Mouse (Mus musculus): ENCODE results near the gene Tnk1.

Gene Tnk1

DNA sequence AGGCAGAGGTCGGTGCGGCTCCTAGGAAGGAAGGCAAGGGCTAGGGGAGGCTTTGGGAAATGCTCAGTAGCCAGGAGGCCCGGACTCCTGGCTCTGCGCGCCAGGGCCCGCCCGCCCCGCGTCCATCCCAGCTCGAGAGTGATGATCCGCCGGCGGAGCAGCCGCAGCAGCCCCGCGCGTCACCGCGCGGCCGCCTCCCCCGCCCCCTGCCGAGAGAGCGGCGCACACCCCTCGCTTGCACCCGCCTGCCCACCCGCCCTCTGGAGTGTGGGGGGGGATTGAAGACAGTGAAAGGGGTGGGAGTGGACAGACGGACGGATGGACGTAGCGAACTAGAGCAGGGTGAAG lies 21.0 kb downstream of the Tnk1 start, which contains the start of gene Nlgn2:
TSS of gene Nlgn2 (minus strand) at position 181 of the 348 bp plus-strand sequence.
- DNase-seq, result no peak

DNA sequence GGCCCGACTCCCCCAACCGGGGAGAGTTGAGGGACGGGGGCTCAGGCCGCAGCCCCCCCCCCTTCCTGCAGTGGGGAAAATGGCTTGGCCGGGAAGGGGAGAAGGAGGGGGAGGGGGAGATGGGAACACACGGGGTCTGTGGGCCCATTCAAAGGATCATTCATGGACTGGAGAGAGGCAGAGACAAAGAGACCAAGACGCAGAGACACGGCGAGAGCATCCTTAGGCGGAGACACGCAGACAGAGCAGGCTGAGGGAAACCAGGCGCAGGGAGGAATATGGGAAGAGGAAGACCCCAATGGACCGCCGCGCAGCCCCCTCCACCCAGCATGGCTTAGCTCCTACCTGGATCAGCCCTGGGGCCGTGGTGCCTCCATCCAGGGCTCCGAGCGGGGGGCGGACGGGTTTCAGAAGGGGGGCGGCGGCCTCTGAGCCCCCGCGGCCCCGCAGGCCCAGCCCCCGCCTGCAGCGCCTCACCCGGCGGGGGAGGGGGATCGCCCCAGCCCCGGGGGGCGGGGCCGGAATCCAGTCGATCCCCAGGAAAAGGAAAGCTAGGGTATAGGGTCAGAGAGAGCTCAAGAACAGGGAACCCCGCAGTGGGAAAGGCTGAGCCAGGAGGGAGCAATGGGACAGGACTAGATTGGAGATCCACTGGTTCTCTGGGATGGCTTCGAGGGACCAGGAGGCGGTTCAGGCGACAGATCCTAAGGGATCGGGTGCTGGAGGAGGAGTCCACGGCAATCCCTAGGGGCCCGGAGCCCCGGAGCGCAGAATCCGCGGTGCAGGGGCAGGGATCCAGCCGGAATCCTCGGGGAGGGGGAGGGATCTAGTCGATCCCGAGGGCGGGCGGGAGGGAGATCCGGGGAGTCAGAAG lies 21.6 kb downstream of the Tnk1 start:
- DNase-seq, result no peak

DNA sequence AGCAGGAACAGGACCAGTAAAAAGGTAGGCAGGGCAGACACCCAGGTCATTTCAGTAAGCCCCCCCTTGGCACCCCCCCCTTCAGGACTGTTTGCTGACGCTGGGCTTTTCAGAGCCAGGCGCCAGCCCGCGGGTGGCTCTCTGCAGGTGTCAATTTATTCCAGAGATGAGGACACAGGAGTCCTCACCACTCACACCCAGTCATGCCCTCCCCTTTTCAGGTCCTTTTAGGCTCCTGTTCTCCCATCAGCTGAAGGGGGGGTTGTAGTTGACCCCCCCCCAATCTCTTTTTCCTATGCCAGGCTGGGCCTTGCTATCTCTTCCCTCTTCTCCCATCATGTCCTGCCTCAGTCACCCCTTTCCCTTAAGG lies 22.6 kb downstream of the Tnk1 start:
- DNase-seq, result no peak

DNA sequence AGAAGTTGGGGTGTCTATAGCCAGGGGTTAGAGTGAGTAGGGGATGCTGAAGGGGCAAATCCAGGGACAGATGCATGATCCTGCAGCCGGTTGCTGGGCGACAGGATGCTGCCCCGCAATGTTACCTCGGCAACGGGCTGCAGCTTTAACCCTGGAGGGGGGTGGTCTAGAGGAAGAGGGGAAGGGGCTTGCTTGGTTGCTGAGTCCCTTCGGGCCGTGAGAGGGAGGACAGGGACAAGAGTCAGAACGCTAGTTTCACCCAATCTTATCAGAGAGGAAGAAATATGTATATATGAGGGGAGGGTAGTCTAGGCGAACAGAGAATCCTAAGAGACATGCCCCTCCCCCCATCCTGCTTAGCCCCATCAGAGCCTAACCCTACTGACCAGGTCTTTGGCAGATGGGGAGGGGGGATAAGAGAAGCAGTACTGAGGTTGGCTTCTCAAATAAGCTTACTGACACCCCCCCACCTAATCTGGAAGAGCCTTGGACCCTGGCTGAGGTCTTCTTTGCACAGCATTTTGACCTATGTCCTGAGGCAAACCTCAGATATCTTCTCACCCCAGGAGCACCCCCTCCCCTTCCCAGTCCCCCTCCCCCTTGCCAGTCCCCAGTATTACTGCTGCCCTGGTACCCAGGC lies 23.1 kb downstream of the Tnk1 start:
- DNase-seq, result no peak

DNA sequence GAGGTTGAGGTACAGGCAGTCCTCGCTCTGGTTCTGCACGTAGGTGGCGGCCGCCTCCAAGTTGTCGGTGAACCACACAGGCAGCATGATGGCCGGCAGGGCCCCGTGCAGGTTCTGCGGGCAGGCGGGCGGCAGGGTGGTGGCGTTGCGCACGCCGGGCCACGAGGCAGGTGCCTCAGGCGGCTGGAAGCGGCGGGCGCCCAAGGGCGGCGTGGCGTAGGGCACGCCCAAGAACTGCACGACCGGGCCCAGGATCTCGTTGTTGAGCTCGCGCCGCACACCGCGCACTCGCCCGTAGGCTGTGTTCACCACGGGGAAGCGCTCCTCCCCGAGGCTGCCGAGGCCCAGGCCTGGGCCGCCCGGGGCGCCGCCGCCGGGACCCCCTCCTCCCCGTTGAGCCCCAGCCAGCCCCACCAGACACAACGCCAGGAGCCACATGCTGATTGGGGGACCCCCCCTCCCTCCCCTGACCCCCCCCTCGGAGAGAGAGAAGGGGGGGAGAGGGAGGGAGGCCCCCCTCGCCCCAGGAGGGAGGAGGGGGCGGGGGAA lies 24.5 kb downstream of the Tnk1 start:
- DNase-seq, result no peak

DNA sequence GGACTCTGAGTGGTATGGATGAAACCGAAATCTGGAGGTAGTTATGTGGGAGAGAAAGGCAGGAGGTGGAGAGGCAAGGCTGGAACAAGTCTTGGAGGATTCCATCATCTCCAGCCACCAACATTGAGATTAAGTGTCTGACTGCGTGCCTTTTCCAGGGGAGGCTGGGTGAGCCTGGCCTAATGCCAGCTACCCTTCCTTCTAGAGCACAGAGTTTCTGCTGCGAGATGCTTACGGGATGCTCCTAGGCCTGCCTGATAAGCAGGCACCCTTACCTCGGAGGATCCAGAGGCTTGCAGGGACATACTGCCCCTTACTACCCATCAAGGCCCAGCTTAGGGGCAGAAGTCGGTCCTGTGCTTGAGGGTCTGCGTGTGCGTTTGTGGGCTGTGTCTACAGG lies 25.0 kb downstream of the Tnk1 start:
- no peak for DNase-seq

DNA sequence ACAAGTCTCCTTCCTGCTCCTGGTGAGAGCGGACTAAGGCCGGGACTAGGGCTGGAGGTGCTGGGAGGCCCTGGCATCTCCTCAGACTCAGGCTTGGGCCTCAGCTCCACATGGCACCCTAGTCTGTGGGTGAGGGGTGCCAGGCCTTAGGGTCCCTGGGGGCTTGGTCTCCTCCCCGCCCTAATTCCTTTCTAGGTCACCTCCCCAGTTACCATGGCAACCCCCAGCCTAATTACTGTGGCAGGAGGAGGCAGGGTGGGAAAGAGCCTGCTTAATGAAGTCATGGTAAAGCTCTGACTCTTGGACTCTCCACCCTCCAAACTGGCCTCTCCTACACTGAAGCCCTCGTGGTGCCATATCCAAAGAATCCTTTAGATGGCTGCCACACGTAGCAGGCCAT lies 29.7 kb downstream of the Tnk1 start:
- DNase-seq, result no peak

DNA sequence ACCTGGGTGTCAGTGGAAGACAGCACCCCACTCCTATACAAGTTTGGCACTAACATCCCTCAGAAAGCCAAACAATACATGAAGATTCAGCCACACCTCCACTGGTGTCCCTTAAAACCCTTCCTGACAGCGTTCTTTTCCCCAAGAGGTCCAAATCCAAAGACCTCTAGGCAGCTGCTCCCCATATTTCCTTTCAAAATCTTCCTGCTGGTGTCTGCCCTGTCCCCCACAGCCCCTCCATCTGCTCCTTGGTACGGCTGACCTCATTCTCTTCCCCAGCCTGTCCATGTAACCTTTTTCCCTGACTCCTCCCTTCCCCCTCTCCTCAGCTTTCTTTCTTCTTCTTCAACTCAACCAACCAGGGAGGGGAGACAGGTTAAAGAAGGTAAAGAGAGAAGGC lies 35.1 kb downstream of the Tnk1 start:
- no peak for DNase-seq

DNA sequence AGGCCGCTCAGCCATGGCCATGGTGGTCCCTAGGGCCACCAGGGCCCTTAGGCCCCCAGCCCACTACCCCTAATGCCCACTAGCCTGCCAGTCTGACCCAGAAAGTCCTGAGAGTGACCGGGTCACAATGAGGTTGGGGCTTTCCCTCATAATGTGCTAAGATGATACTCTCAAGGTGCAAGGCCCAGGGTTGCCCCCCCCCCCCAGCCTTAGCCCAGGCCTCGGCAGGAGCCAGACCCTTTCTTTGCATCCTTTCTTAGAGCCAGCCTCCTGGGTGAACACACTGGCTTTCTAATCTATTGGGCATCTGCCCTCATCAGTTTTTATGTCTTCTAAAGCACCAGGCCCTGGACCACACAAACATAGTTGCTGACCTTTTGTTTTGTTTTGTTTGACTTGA lies 36.5 kb downstream of the Tnk1 start, which contains the start of gene Spem1:
TSS of gene Spem1 (minus strand) at position 101 of the 400 bp plus-strand sequence.
- no peak for DNase-seq

DNA sequence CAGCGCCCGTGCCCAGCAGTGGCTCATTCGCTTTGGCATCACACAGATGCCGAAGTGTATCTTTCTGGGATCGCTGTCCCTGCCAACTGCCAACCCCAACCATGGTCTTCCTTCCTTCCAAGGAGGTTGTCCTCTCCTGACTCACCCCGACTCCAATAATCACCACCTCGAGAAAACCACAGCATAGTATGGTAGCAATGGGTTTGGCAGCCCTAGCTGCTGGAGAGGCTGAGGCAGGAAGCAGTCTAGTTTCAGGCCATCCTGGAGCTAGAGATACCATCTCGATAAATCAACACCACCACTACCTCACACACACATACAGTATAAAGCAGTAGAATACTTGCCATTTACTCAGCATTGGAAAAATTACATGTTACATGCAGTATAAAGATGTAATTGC lies 39.7 kb downstream of the Tnk1 start:
- no peak for DNase-seq

DNA sequence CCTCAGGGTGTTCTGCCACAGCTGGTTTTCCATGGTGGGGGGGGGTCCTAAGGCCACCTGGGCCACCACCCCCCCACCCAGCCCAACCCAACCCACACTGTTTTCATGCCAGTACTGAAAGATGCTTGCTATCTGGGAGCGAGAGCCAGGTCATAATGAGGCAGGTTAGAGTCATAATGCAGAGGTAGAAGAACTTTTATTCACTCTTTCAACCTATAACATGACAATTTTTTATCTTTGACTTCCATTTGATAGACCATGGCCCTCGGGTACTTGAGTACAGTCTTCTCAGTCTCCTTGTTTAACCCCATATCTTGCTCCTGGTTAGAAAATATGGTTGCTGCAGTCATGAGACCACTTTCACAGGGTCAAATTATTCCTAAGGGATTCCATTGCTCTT lies 40.2 kb downstream of the Tnk1 start, which contains the start of gene Spem2:
TSS of gene Spem2 (minus strand) at position 101 of the 400 bp plus-strand sequence.
- DNase-seq, result no peak

DNA sequence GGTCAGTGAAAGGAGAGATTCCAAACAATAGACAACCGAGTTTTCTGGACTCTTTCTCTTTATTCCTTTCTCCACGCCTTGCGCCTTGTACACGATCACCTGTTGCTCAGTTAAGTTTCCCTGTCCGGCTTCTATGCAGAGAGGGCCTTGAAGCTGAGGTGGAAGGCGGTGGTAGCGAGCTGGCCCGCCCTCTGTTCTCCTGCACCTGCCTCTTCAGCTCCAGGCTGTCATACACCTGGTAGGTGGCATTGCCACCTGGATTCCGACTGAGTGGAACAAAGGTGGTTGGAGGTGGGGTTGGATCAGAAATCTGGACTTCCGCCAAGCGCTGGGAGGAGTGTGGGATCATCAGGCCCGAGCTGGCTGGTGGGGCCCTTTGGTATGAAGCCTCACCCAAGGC lies 42.0 kb downstream of the Tnk1 start:
- no peak for DNase-seq

DNA sequence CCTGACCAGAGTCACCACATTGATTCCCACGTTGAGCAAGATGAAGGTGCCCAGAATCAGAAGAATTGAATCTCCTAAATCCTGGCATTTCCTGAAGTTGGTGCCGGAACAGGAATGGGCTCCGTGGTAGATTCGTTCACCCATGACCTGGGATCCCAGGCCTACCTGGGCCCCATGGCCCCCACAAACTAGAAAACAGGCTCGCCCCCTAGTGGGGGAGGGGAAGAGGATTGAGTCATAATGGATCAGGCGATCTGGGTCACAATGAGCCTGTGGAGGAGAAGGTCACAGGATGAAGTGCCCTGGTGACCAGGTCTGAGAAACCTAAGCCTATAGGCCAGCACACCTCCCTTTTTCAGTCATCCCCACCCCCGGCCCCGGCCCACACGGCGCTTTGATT lies 43.4 kb downstream of the Tnk1 start, which contains the start of gene Gm39566:
TSS of gene Gm39566 (minus strand) at position 144 of the 400 bp plus-strand sequence.
- DNase-seq, result no peak

DNA sequence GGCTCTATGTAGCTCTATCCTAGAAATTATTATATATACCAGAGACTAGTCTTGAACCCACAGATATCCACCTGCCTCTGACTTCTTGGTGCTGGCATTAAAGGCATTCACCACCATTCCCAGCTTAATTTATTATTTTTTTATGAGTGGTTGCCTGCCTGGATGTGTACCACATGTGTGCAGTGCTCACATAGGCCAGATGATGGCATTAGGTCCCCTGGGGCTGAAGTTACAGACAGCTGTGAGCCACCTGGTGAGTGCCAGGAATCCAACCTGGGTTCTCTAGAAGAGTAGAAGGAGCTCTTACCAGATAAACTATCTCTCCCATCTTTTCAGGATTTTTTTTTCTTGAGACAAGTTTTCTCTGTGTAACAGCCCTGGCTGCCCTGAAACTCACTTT lies 48.2 kb downstream of the Tnk1 start:
- no peak for DNase-seq

DNA sequence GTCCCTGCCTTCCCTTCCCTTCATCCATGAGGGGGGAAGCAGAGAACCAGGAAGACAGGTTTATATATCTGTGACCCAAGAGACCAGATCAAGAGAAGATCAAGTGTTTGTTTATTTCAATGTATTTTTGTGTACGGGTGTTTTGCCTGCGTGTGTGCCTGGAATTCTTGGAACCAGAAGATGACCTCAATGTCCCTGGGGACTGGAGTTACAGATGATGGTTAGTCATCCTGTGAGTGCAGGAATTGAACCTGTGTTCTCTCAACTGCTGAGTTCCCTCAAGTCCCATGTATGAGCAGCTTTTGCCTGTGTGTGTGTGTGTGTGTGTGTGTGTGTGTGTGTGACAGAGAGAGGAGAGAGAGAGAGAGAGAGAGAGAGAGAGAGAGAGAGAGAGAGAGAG lies 50.9 kb downstream of the Tnk1 start:
- no peak for DNase-seq

DNA sequence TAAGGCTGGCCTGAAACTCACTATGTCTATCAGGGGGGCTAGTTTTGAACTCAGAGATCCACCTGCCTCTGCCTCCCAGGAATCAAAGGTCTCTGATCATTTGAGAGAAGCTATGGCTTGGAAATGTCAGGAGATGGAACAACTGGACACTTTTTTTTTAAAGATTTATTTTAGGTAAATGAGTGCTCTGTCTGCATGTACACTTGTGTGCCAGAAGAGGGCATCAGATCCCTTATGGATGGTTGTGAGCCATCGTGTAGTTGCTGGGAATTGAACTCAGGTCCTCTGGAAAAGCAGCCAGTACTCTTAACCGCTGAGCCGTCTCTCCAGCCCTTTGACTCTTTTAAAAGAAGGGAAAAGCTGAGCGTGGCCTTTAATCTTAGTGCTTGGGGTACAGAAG lies 52.2 kb downstream of the Tnk1 start:
- DNase-seq, result no peak

DNA sequence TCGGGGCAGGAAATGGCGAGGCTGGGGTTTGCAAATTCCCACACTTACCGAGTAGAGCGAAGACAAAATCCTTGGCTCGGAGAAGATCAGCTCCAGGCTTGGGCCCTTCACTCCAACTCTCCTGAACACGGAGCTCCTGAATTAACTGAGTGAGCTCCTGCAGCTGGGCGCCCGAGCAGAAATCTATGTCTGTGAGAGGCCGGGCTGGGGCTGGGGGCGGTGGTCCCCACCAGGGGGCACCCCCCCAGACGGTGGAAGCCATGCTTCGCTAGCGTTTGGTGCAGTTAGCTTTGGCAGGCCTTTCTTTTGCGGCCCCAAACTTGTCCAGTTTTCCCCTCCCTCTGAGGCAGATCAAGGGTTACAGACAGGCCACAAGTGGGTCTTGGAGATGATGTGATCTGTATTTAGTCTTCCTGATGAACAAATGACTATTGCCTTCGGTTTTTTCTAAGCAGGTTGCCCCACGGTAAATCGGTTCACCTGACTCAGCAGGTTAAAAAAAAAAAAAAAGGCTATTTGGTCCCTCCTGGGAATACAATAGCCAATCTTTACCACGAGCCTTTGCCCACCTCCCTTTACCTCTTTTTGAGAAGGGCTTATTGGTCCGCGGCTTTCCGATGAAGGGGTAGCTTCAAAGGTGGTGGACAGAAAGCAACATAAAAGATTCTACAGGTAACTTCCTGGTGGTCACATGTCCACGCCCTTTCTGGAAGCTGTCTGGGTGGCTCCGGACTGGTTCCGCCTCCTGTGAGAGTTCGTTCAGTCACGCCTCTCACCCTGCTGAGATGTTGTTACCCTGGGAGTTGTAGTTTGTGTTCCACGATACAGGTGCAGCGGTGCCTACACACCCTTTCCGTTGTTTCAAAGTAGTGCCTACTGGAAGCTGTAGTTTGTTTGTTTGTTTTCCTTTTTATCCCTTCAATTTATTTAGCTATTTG lies 53.3 kb downstream of the Tnk1 start, which contains the start of gene Tmem102:
TSS of gene Tmem102 (minus strand) at position 653 of the 938 bp plus-strand sequence.
- peak; percentile 53 for DNase-seq

DNA sequence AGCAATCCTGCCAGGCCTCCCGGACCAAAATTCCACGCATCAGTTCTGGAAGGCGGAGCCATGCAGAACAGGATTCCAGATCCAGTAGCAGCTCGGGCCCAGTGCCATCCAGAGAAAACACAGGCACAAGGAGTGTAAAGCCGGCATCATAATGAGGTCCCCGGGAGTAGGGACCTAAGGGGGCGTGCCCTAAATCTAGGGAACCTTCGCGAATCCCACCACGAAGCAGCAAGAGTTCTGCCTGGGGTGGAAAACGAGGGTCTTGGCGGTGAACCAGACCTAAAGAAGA lies 53.9 kb downstream of the Tnk1 start:
- DNase-seq, result peak; percentile 27

DNA sequence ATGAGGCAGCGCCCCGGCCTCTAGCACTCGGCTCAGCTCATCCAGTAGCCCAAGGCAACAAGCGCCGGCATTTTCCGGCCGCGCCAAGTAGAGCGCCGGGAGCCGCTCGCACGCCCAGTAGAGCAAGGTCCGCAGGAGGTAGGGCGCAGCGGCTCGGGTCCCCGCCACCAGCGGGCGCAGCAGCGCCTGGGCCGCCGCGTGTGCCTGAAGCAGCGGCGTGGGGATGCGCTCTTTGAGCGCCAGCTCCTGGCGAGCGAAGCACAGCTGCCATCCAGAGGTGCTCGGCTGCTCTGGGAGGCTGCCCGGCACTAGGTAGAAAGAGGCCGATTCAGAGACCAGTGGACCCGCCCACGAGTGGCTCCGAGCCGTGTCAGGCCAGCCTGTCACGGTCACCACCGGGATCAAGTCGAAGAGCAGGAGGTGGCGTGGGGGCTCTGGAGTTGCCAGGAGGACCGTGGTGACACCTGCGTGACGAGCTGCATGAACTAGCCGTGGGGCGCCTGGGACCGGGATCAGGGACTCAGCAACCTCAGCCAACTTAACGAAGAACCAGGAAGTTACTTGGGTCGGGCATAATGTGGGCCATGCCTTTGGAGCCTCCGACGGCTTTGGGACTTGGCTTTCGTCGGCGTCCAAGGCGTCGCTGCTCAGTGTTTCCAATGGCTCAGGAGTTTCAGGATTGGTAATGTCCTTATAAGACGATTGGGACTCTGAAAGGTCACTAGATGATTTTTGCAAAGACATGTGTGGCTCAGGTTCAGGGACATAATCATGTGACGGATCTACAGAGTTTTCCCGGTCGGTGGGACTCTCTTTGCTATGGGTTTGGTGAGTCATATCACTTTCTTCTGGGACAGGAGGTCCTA lies 54.5 kb downstream of the Tnk1 start:
- peak; percentile 78 for DNase-seq

DNA sequence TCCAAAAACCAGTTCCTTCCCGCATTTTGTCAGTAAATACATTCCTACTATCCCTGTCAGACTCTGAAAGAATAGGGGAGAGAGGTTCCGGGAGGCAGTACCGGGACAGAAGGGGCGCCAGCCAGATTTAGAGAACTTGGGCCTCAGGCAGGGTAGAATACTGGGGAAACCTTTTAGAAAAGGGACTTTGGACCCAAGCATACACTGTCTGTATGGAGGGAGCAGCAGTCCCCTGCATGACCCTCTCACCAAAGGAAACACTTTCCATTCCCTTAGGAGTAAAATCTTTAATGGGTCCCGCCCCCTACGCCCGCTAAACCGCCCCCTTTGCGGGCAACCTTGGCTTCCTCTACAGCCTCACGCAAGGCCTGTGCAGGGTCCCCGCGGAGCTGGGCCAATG lies 55.2 kb downstream of the Tnk1 start:
- no peak for DNase-seq

DNA sequence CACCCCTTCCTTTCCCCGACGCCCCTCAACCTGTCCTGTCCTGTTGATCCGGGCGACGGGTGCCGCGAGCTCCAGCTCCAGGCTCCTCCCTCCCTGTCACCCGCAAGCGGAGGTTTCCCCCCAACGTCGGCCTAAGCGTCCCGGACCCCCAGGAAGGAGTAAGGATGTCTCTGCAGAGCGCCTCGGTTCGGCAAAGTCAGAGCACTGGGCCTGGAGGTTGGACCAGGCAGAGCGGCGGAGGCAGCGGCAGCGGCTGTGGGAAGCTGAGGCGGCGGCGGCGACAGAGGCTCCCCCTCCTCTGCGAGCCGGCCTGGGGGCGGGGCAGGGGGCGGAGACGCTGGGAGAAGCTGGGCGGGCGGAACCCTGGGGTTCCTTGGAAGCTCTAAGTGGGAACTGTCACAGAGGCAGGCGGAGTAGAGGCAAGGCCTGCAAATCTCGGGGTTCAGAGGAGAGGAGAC lies 55.9 kb downstream of the Tnk1 start:
- peak; percentile 90 for DNase-seq

Data from lung, postnatal 14 days (tissue).